Mouse (Mus musculus): ENCODE results near the gene Chrm2. TPM values are rescaled to one million over a fixed set of nuclear protein-coding genes. Genes with fewer than 3 reads are reported as not detected.

Chrm2 gene
- polyA plus RNA-seq, 1 experiment from 2014 or later: 2.8 TPM

GRCm38 (mm10) chr6:36437964-36438363 is 50.1 kb downstream of the Chrm2 start:
- 90% methylated on average over 6 of the region's 6 CpGs for WGBS

GRCm38 (mm10) chr6:36439218-36439617 is 51.3 kb downstream of the Chrm2 start:
- Histone ChIP-seq H3K9ac (replicated peaks) (no peak overlapping the region), H3K9me3 (no peaks in the 10 kb centered on the region), H3K36me3 (no peaks in the 10 kb centered on the region), H3K4me2 (replicated peaks) (no peak overlapping the region), H3K27me3 (no peaks in the 10 kb centered on the region), H3K4me3 (no peak overlapping the region), H3K27ac (replicated peaks) (no peak overlapping the region), H3K4me1 (no peaks in the 10 kb centered on the region)
- no peak for ATAC-seq (replicated peaks)
- WGBS: 74% methylated on average over 2 of the region's 2 CpGs

More at GRCm38 (mm10) chr6:36437964-36438363, 50.1 kb downstream of the Chrm2 start:
- Histone ChIP-seq H3K4me1 (no peaks in the 10 kb centered on the region), H3K27me3 (no peaks in the 10 kb centered on the region), H3K27ac (replicated peaks) (no peak overlapping the region), H3K9me3 (no peaks in the 10 kb centered on the region), H3K36me3 (no peaks in the 10 kb centered on the region), H3K9ac (replicated peaks) (no peak overlapping the region), H3K4me3 (no peak overlapping the region), H3K4me2 (replicated peaks) (no peak overlapping the region)
- ATAC-seq (replicated peaks): no peak

- no peak for ATAC-seq (replicated peaks)
- no peaks in the 10 kb centered on the region for H3K9me3 ChIP-seq
- H3K4me2 ChIP-seq (replicated peaks): no peak overlapping the region
- no peak overlapping the region for H3K4me3 ChIP-seq
- H3K4me1 ChIP-seq: no peaks in the 10 kb centered on the region
- no peak overlapping the region for H3K9ac ChIP-seq (replicated peaks)
- H3K27ac ChIP-seq (replicated peaks): no peak overlapping the region
- H3K27me3 ChIP-seq: no peaks in the 10 kb centered on the region
- H3K36me3 ChIP-seq: no peaks in the 10 kb centered on the region
These were observed 63.6 kb downstream of the Chrm2 start for GRCm38 (mm10) chr6:36451480-36451879.

GRCm38 (mm10) chr6:36455071-36455470 is 67.2 kb downstream of the Chrm2 start:
- no peak overlapping the region for H3K27ac ChIP-seq (replicated peaks)
- no peak overlapping the region for H3K4me3 ChIP-seq
- no peaks in the 10 kb centered on the region for H3K27me3 ChIP-seq
- no peaks in the 10 kb centered on the region for H3K9me3 ChIP-seq
- no peak overlapping the region for H3K9ac ChIP-seq (replicated peaks)
- no peaks in the 10 kb centered on the region for H3K36me3 ChIP-seq
- H3K4me1 ChIP-seq: no peaks in the 10 kb centered on the region
- H3K4me2 ChIP-seq (replicated peaks): no peak overlapping the region
- no peak for ATAC-seq (replicated peaks)

- no peak overlapping the region for H3K9ac ChIP-seq (replicated peaks)
- no peaks in the 10 kb centered on the region for H3K27me3 ChIP-seq
- no peaks in the 10 kb centered on the region for H3K36me3 ChIP-seq
- ATAC-seq (replicated peaks): no peak
- H3K4me3 ChIP-seq: no peak overlapping the region
- H3K4me1 ChIP-seq: no peaks in the 10 kb centered on the region
- 86% methylated on average over 1 of the region's 1 CpGs for WGBS
- H3K4me2 ChIP-seq (replicated peaks): no peak overlapping the region
- H3K27ac ChIP-seq (replicated peaks): no peak overlapping the region
- H3K9me3 ChIP-seq: no peaks in the 10 kb centered on the region
These were observed 69.1 kb downstream of the Chrm2 start for GRCm38 (mm10) chr6:36457015-36457414.

GRCm38 (mm10) chr6:36464008-36464407 is 76.1 kb downstream of the Chrm2 start:
- no peak for ATAC-seq (replicated peaks)
- no peak overlapping the region for H3K27ac ChIP-seq (replicated peaks)
- H3K4me1 ChIP-seq: no peaks in the 10 kb centered on the region
- WGBS: 88% methylated on average over 3 of the region's 3 CpGs
- no peak overlapping the region for H3K9ac ChIP-seq (replicated peaks)
- H3K27me3 ChIP-seq: no peaks in the 10 kb centered on the region
- H3K9me3 ChIP-seq: no peaks in the 10 kb centered on the region
- no peak overlapping the region for H3K4me3 ChIP-seq
- H3K4me2 ChIP-seq (replicated peaks): no peak overlapping the region
- no peaks in the 10 kb centered on the region for H3K36me3 ChIP-seq

- no peaks in the 10 kb centered on the region for H3K9me3 ChIP-seq
- ATAC-seq (replicated peaks): no peak
- H3K4me2 ChIP-seq (replicated peaks): no peak overlapping the region
- no peaks in the 10 kb centered on the region for H3K36me3 ChIP-seq
- H3K4me3 ChIP-seq: no peak overlapping the region
- WGBS: 40% methylated on average over 4 of the region's 4 CpGs
- no peak overlapping the region for H3K9ac ChIP-seq (replicated peaks)
- H3K27ac ChIP-seq (replicated peaks): no peak overlapping the region
- H3K4me1 ChIP-seq: peaks cover 8% of the 10 kb centered on the region; the same call in 1 of the 2 replicates
- H3K27me3 ChIP-seq: no peaks in the 10 kb centered on the region
These were observed 96.3 kb downstream of the Chrm2 start for GRCm38 (mm10) chr6:36484132-36484665.

- no peaks in the 10 kb centered on the region for H3K36me3 ChIP-seq
- no peak overlapping the region for H3K27ac ChIP-seq (replicated peaks)
- 74% methylated on average over 7 of the region's 7 CpGs for WGBS
- no peaks in the 10 kb centered on the region for H3K27me3 ChIP-seq
- no peaks in the 10 kb centered on the region for H3K9me3 ChIP-seq
- H3K4me1 ChIP-seq: no peaks in the 10 kb centered on the region
- ATAC-seq (replicated peaks): no peak
- H3K9ac ChIP-seq (replicated peaks): no peak overlapping the region
- no peak overlapping the region for H3K4me2 ChIP-seq (replicated peaks)
- no peak overlapping the region for H3K4me3 ChIP-seq
These were observed 119.3 kb downstream of the Chrm2 start for GRCm38 (mm10) chr6:36507008-36507663.

GRCm38 (mm10) chr6:36507946-36508345 is 120.1 kb downstream of the Chrm2 start:
- ATAC-seq (replicated peaks): no peak
- Histone ChIP-seq H3K27me3 (no peaks in the 10 kb centered on the region), H3K27ac (replicated peaks) (no peak overlapping the region), H3K9ac (replicated peaks) (no peak overlapping the region), H3K4me3 (no peak overlapping the region), H3K36me3 (no peaks in the 10 kb centered on the region), H3K4me2 (replicated peaks) (no peak overlapping the region), H3K9me3 (no peaks in the 10 kb centered on the region), H3K4me1 (no peaks in the 10 kb centered on the region)
- WGBS: 34% methylated on average over 7 of the region's 7 CpGs

GRCm38 (mm10) chr6:36508469-36508868 is 120.6 kb downstream of the Chrm2 start:
- H3K9me3 ChIP-seq: no peaks in the 10 kb centered on the region
- H3K4me2 ChIP-seq (replicated peaks): no peak overlapping the region
- 49% methylated on average over 2 of the region's 2 CpGs for WGBS
- no peak overlapping the region for H3K4me3 ChIP-seq
- no peaks in the 10 kb centered on the region for H3K27me3 ChIP-seq
- ATAC-seq (replicated peaks): no peak
- no peaks in the 10 kb centered on the region for H3K4me1 ChIP-seq
- H3K9ac ChIP-seq (replicated peaks): no peak overlapping the region
- no peaks in the 10 kb centered on the region for H3K36me3 ChIP-seq
- H3K27ac ChIP-seq (replicated peaks): no peak overlapping the region

- H3K4me1 ChIP-seq: peaks cover 14% of the 10 kb centered on the region
- H3K9me3 ChIP-seq: no peaks in the 10 kb centered on the region
- peak overlapping the region; percentile 23 for H3K27ac ChIP-seq (replicated peaks)
- no peaks in the 10 kb centered on the region for H3K27me3 ChIP-seq
- H3K4me2 ChIP-seq (replicated peaks): no peak overlapping the region
- WGBS: 56% methylated on average over 4 of the region's 4 CpGs
- no peaks in the 10 kb centered on the region for H3K36me3 ChIP-seq
- ATAC-seq (replicated peaks): peak; percentile 46; the same call in 1 of the 2 replicates
- no peak overlapping the region for H3K4me3 ChIP-seq
- H3K9ac ChIP-seq (replicated peaks): no peak overlapping the region
These were observed 128.6 kb downstream of the Chrm2 start for GRCm38 (mm10) chr6:36516508-36516907.

GRCm38 (mm10) chr6:36517242-36517641 is 129.4 kb downstream of the Chrm2 start:
- Histone ChIP-seq H3K27ac (replicated peaks) (peak overlapping the region; percentile 23), H3K27me3 (no peaks in the 10 kb centered on the region), H3K4me2 (replicated peaks) (0 out of 2 replicates have a peak overlapping the region, but pooled peaks have one; percentile 4), H3K9ac (replicated peaks) (no peak overlapping the region), H3K4me1 (peaks cover 14% of the 10 kb centered on the region), H3K4me3 (no peak overlapping the region), H3K36me3 (no peaks in the 10 kb centered on the region), H3K9me3 (no peaks in the 10 kb centered on the region)
- 37% methylated on average over 5 of the region's 5 CpGs for WGBS
- peak; percentile 75 for ATAC-seq (replicated peaks)

- Histone ChIP-seq H3K4me2 (replicated peaks) (no peak overlapping the region), H3K4me3 (no peak overlapping the region), H3K9me3 (no peaks in the 10 kb centered on the region), H3K27me3 (no peaks in the 10 kb centered on the region), H3K36me3 (no peaks in the 10 kb centered on the region), H3K4me1 (no peaks in the 10 kb centered on the region), H3K9ac (replicated peaks) (no peak overlapping the region), H3K27ac (replicated peaks) (no peak overlapping the region)
- ATAC-seq (replicated peaks): no peak
- WGBS: 92% methylated on average over 11 of the region's 11 CpGs
These were observed 135.7 kb downstream of the Chrm2 start for GRCm38 (mm10) chr6:36523599-36523998.

Data from forebrain, embryonic 15.5 days (tissue).